Mouse (Mus musculus) G1E (cell line): ENCODE measurements around the gene Ldlrad3.

Source experiments
- CTCF ChIP-seq: IDR thresholded peaks from 2 replicates; pipeline ENCODE4 v1.5.1; 2012; ENCODE audit warnings: low read depth, low read length, inconsistent platforms, mixed read lengths
- GATA1 ChIP-seq: IDR thresholded peaks from 2 replicates; pipeline ENCODE4 v1.6.1; 2012; ENCODE audit warnings: borderline replicate concordance, low read length, inconsistent platforms, mixed read lengths
- GATA2 ChIP-seq: IDR thresholded peaks from 2 replicates; pipeline ENCODE4 v1.6.1; 2012; ENCODE audit warnings: low read depth, low read length, inconsistent platforms, borderline replicate concordance
- POLR2AphosphoS5 ChIP-seq: IDR thresholded peaks from 2 replicates; pipeline ENCODE4 v1.6.1; 2012; ENCODE audit warnings: low read depth, low read length, inconsistent platforms; ENCODE audit not compliant: insufficient replicate concordance
- TAL1 ChIP-seq: conservative IDR thresholded peaks from 2 replicates; pipeline ENCODE4 v1.6.1; 2012; ENCODE audit warnings: low read depth, low read length, inconsistent platforms, mixed read lengths

GRCm38 (mm10) chr2:102175741-102176433 is 10.3 kb downstream of the Ldlrad3 start:
- TF ChIP-seq CTCF: no peak
- no peak for TF ChIP-seq POLR2AphosphoS5
- no peak for TF ChIP-seq GATA1
- no peak for TF ChIP-seq TAL1
- TF ChIP-seq GATA2: no peak
